In genomic region chr2:160510159-160510558, GRCm38 (mm10) we compare ENCODE assay signal across 15 mouse cellular contexts.
DNase-seq lines count a peak whose midpoint lies in the region; ATAC-seq lines count a peak whose summit lies in the region.
"Had no signal": no experiment of that assay in that cellular context is flagged by ENCODE, and none has a peak within 500 bp of the region (broad histone marks: within the 10 kb centered on the region; RNA-seq: fewer than 3 reads in every experiment).

No protein-coding gene starts in this region.

- H3K9ac ChIP-seq in heart, embryonic 12.5 days = no peak overlapping the region
- H3K9ac ChIP-seq in midbrain, embryonic 13.5 days (replicated peaks) = no peak overlapping the region
- no peak overlapping the region for H3K9ac ChIP-seq in forebrain, embryonic 15.5 days (replicated peaks)
- H3K9ac ChIP-seq in hindbrain, embryonic 16.5 days (ENCODE audit: low read depth, low read length) = no peak overlapping the region
- H3K9ac ChIP-seq: limb, embryonic 15.5 days; midbrain, embryonic 15.5 days; neural tube, embryonic 12.5 days had no signal

- H3K9me3 ChIP-seq in heart, embryonic 12.5 days (replicated peaks) = no peaks in the 10 kb centered on the region
- H3K9me3 ChIP-seq in midbrain, embryonic 10.5 days (replicated peaks) = no peaks in the 10 kb centered on the region
- H3K9me3 ChIP-seq in midbrain, embryonic 13.5 days = no peaks in the 10 kb centered on the region
- H3K9me3 ChIP-seq in forebrain, embryonic 15.5 days = no peaks in the 10 kb centered on the region
- H3K9me3 ChIP-seq in hindbrain, embryonic 16.5 days (ENCODE audit: control insufficient read depth, low read length) = no peaks in the 10 kb centered on the region
- H3K9me3 ChIP-seq: limb, embryonic 15.5 days; midbrain, embryonic 15.5 days; neural tube, embryonic 12.5 days had no signal

- no peaks in the 10 kb centered on the region for H3K36me3 ChIP-seq in heart, embryonic 12.5 days
- no peaks in the 10 kb centered on the region for H3K36me3 ChIP-seq in midbrain, embryonic 10.5 days
- H3K36me3 ChIP-seq in midbrain, embryonic 13.5 days = no peaks in the 10 kb centered on the region
- no peaks in the 10 kb centered on the region for H3K36me3 ChIP-seq in forebrain, embryonic 15.5 days
- no peaks in the 10 kb centered on the region for H3K36me3 ChIP-seq in hindbrain, embryonic 16.5 days (ENCODE audit: control insufficient read depth, insufficient read depth, low read length)
- H3K36me3 ChIP-seq: limb, embryonic 15.5 days; midbrain, embryonic 15.5 days; neural tube, embryonic 12.5 days had no signal

- intact Hi-C loops in heart, postnatal 36 days (cut with DNase I) = no loop called here

- H3K4me1 ChIP-seq in heart, embryonic 12.5 days (replicated peaks) = peaks cover 7% of the 10 kb centered on the region
- H3K4me1 ChIP-seq in midbrain, embryonic 10.5 days = peaks cover 27% of the 10 kb centered on the region
- peaks cover 15% of the 10 kb centered on the region for H3K4me1 ChIP-seq in midbrain, embryonic 13.5 days (replicated peaks)
- peaks cover 20% of the 10 kb centered on the region for H3K4me1 ChIP-seq in forebrain, embryonic 15.5 days
- H3K4me1 ChIP-seq in hindbrain, embryonic 16.5 days (ENCODE audit: control insufficient read depth, insufficient read depth, low read depth, low read length) = no peaks in the 10 kb centered on the region
- H3K4me1 ChIP-seq: neural tube, embryonic 12.5 days had no signal

- no peak overlapping the region for H3K4me2 ChIP-seq in heart, embryonic 12.5 days
- no peak overlapping the region for H3K4me2 ChIP-seq in midbrain, embryonic 13.5 days (replicated peaks)
- H3K4me2 ChIP-seq in forebrain, embryonic 15.5 days (replicated peaks) = no peak overlapping the region
- no peak overlapping the region for H3K4me2 ChIP-seq in hindbrain, embryonic 16.5 days (ENCODE audit: low read length)
- H3K4me2 ChIP-seq: limb, embryonic 15.5 days; midbrain, embryonic 15.5 days; neural tube, embryonic 12.5 days had no signal

- 0 out of 2 replicates have a peak, but pooled peaks cover 8% of the 10 kb centered on the region for H3K27me3 ChIP-seq in heart, embryonic 12.5 days (replicated peaks)
- no peaks in the 10 kb centered on the region for H3K27me3 ChIP-seq in midbrain, embryonic 10.5 days (ENCODE audit: low read depth, poor library complexity, severe bottlenecking)
- no peaks in the 10 kb centered on the region for H3K27me3 ChIP-seq in midbrain, embryonic 13.5 days
- no peaks in the 10 kb centered on the region for H3K27me3 ChIP-seq in forebrain, embryonic 15.5 days
- peaks cover 2% of the 10 kb centered on the region for H3K27me3 ChIP-seq in hindbrain, embryonic 16.5 days (replicated peaks; ENCODE audit: control insufficient read depth, insufficient read depth, low read length)
- H3K27me3 ChIP-seq: limb, embryonic 15.5 days; midbrain, embryonic 15.5 days had no signal

- H3K27ac ChIP-seq in heart, embryonic 12.5 days (ENCODE audit: poor library complexity, severe bottlenecking) = no peak overlapping the region; the same call in 1 of the 2 replicates
- 0 out of 2 replicates have a peak overlapping the region, but pooled peaks have one; percentile 9 for H3K27ac ChIP-seq in midbrain, embryonic 10.5 days (replicated peaks)
- H3K27ac ChIP-seq in midbrain, embryonic 13.5 days = no peak overlapping the region
- H3K27ac ChIP-seq in forebrain, embryonic 15.5 days (replicated peaks) = no peak overlapping the region
- H3K27ac ChIP-seq in hindbrain, embryonic 16.5 days (ENCODE audit: low read depth, low read length) = no peak overlapping the region
- H3K27ac ChIP-seq: limb, embryonic 15.5 days; midbrain, embryonic 15.5 days; neural tube, embryonic 12.5 days had no signal

- ATAC-seq in heart, embryonic 12.5 days (ENCODE audit: insufficient number of reproducible peaks, low FRiP score) = 0 out of 2 replicates have a peak, but pooled peaks have one; percentile 16
- no peak for ATAC-seq in midbrain, embryonic 13.5 days
- peak; percentile 11; the same call in 1 of the 2 replicates for ATAC-seq in forebrain, embryonic 15.5 days (replicated peaks)
- ATAC-seq in hindbrain, embryonic 16.5 days = no peak
- ATAC-seq: midbrain, embryonic 15.5 days had no signal

- no peak for DNase-seq in heart, postnatal 36 days
- no peak for DNase-seq in midbrain, embryonic 10.5 days (ENCODE audit: low spot score)
- no peak for DNase-seq in thymus, postnatal 0 days (ENCODE audit: low spot score)
- no peak for DNase-seq in urinary bladder, postnatal 4 days (ENCODE audit: low spot score in 2 of 2)
- DNase-seq: adrenal gland, postnatal 10 days; cerebellum, adult 8-10 months; kidney, adult 9 months; thymus, postnatal 4 days had no signal

- H3K4me3 ChIP-seq in heart, embryonic 12.5 days = no peak overlapping the region
- H3K4me3 ChIP-seq in midbrain, embryonic 10.5 days = no peak overlapping the region
- H3K4me3 ChIP-seq in midbrain, embryonic 13.5 days (replicated peaks) = no peak overlapping the region
- H3K4me3 ChIP-seq in forebrain, embryonic 15.5 days = no peak overlapping the region
- no peak overlapping the region for H3K4me3 ChIP-seq in hindbrain, embryonic 16.5 days (ENCODE audit: low read length)
- H3K4me3 ChIP-seq: limb, embryonic 15.5 days; midbrain, embryonic 15.5 days; neural tube, embryonic 12.5 days had no signal

- 85% methylated on average over 5 of the region's 5 CpGs for WGBS in heart, embryonic 12.5 days
- WGBS in midbrain, embryonic 10.5 days = 89% methylated on average over 5 of the region's 5 CpGs
- WGBS in midbrain, embryonic 13.5 days = 93% methylated on average over 5 of the region's 5 CpGs
- WGBS in forebrain, embryonic 15.5 days = 92% methylated on average over 5 of the region's 5 CpGs
- 94% methylated on average over 5 of the region's 5 CpGs for WGBS in hindbrain, embryonic 16.5 days

Comparison
In these comparisons a context has a peak if more than half of its experiments do, and no peak if none do; other contexts are left out.
1. ATAC-seq: peak in heart, embryonic 12.5 days (single experiment) and forebrain, embryonic 15.5 days (single experiment); none in midbrain, embryonic 13.5 days (single experiment) and hindbrain, embryonic 16.5 days (single experiment).